Mouse (Mus musculus) embryonic fibroblast, embryonic 13.5 days (primary cell): Measurements from ENCODE around the gene Map3k5. TPM values are rescaled to one million over a fixed set of nuclear protein-coding genes. Genes with fewer than 3 reads are reported as not detected.

Source experiments
- H3K27ac ChIP-seq: 2 replicates; pipeline ENCODE4 v1.5.1; 2012; ENCODE audit warnings: low read length, control low read depth, inconsistent platforms; ENCODE audit not compliant: insufficient read depth
- H3K4me1 ChIP-seq: 2 replicates; pipeline ENCODE4 v1.6.1; 2011; ENCODE audit warnings: low read length; ENCODE audit not compliant: control insufficient read depth, insufficient read depth
- H3K4me3 ChIP-seq: 2 replicates; pipeline ENCODE4 v1.5.1; 2011; ENCODE audit warnings: mild to moderate bottlenecking, control low read depth, low read length; ENCODE audit not compliant: insufficient read depth
- CTCF ChIP-seq: IDR thresholded peaks from 2 replicates; pipeline ENCODE4 v1.5.1; 2011; ENCODE audit warnings: mild to moderate bottlenecking, control low read depth, low read length, moderate library complexity, borderline replicate concordance; ENCODE audit not compliant: insufficient read depth
- POLR2A ChIP-seq: IDR thresholded peaks from 2 replicates; pipeline ENCODE4 v1.6.1; 2011; ENCODE audit warnings: low read depth, mild to moderate bottlenecking, control low read depth, low read length, moderate library complexity
- polyA plus RNA-seq: library from polyadenylated mRNA; stranded (reverse); fragments of >200 nt; gene quantifications from 2 replicates; pipeline ENCODE4 v1.2.4, GENCODE M21; 2011; ENCODE audit warnings: low read depth; ENCODE audit not compliant: missing spikeins, insufficient read length

The Map3k5 gene
- polyA plus RNA-seq, 1 experiment: 4.7 TPM

GRCm38 (mm10) chr10:20060320-20060970, 126.2 kb downstream of the Map3k5 start:
- TF ChIP-seq POLR2A (no peak), CTCF (no peak)
- Histone ChIP-seq H3K27ac (no peak overlapping the region), H3K4me1 (no peaks in the 10 kb centered on the region), H3K4me3 (no peak overlapping the region)

- H3K4me1 ChIP-seq: no peaks in the 10 kb centered on the region
- no peak overlapping the region for H3K4me3 ChIP-seq
- TF ChIP-seq CTCF (no peak), POLR2A (no peak)
Observed at GRCm38 (mm10) chr10:20064556-20065207, 130.4 kb downstream of the Map3k5 start.

GRCm38 (mm10) chr10:20066069-20066665, 131.9 kb downstream of the Map3k5 start:
- TF ChIP-seq CTCF (no peak), POLR2A (no peak)
- no peak overlapping the region for H3K27ac ChIP-seq
- no peaks in the 10 kb centered on the region for H3K4me1 ChIP-seq
- H3K4me3 ChIP-seq: no peak overlapping the region

More at GRCm38 (mm10) chr10:20064556-20065207, 130.4 kb downstream of the Map3k5 start:
- no peak overlapping the region for H3K27ac ChIP-seq

GRCm38 (mm10) chr10:20069771-20070460, 135.6 kb downstream of the Map3k5 start:
- Histone ChIP-seq H3K4me1 (no peaks in the 10 kb centered on the region), H3K4me3 (no peak overlapping the region), H3K27ac (no peak overlapping the region)
- TF ChIP-seq POLR2A (no peak), CTCF (no peak)

GRCm38 (mm10) chr10:20070576-20071109, 136.4 kb downstream of the Map3k5 start:
- Histone ChIP-seq H3K4me3 (no peak overlapping the region), H3K4me1 (no peaks in the 10 kb centered on the region), H3K27ac (no peak overlapping the region)
- no peak for TF ChIP-seq CTCF
- TF ChIP-seq POLR2A: no peak

- no peak overlapping the region for H3K4me3 ChIP-seq
- TF ChIP-seq POLR2A (no peak), CTCF (no peak)
- H3K4me1 ChIP-seq: no peaks in the 10 kb centered on the region
- H3K27ac ChIP-seq: no peak overlapping the region
Observed at GRCm38 (mm10) chr10:20071716-20072115, 137.4 kb downstream of the Map3k5 start.

- TF ChIP-seq CTCF (peak; percentile 94), POLR2A (no peak)
- Histone ChIP-seq H3K27ac (no peak overlapping the region), H3K4me3 (no peak overlapping the region), H3K4me1 (no peaks in the 10 kb centered on the region)
Observed at GRCm38 (mm10) chr10:20073236-20073893, 139.1 kb downstream of the Map3k5 start.

GRCm38 (mm10) chr10:20076541-20077469, 142.5 kb downstream of the Map3k5 start:
- no peak overlapping the region for H3K27ac ChIP-seq
- H3K4me3 ChIP-seq: no peak overlapping the region
- TF ChIP-seq POLR2A (no peak), CTCF (no peak)
- no peaks in the 10 kb centered on the region for H3K4me1 ChIP-seq
